12 mouse cellular contexts compared by ENCODE assay signal in the genomic region with DNA sequence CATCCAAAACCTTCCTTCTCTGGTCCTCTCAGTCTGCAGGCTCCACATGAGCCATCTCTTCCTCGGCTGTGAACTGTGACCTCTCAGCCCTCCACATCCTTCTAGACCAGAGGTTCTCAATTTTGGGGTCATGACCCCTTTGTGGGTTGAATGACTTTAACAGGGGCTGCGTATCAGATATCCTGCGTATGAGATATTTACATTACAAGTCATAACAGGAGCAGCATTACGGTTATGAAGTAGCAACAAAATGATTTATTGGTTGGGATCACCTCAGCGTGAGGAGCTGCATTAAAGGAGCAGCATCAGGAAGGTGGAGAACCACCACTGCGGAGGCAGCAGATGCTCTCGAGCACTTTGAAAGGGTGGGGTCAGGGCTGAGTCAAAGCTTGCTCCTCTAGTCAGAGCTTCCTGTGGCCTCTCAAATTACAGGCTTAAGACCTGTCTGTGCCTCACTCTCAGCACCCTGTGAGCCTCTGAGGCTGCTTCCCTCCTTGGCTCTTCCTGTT. TPM values are rescaled to one million over a fixed set of nuclear protein-coding genes. Genes with fewer than 3 reads are reported as not detected.
A peak's percentile ranks its signal among the peaks of the same experiment; 100 is the strongest.
DNase-seq lines count a peak whose midpoint lies in the region; ATAC-seq and TF ChIP-seq lines count a peak whose summit lies in the region.
"Had no signal": no experiment of that assay in that cellular context is flagged by ENCODE, and none has a peak within 500 bp of the region (broad histone marks: within the 10 kb centered on the region; RNA-seq: fewer than 3 reads in every experiment).

No protein-coding gene starts in this region.

- 0 out of 2 replicates have a peak, but pooled peaks have one; percentile 17 for ATAC-seq in intestine, embryonic 15.5 days
- ATAC-seq in intestine, postnatal 0 days: no peak
- peak; percentile 48; the same call in 1 of the 2 replicates for ATAC-seq in limb, embryonic 13.5 days (ENCODE audit: low FRiP score, low read depth)
- ATAC-seq in hindbrain, postnatal 0 days: no peak
- ATAC-seq in forebrain, embryonic 12.5 days (ENCODE audit: low FRiP score): no peak
- ATAC-seq: forebrain, embryonic 13.5 days had no signal

- peak; percentile 77 for DNase-seq in CD4-positive helper T cell, adult 2 months (ENCODE audit: low read depth, low spot score)
- DNase-seq in embryo, embryonic 11 days: peak; percentile 62
- DNase-seq in retina, embryonic 14.5 days (ENCODE audit: low spot score): no peak
- DNase-seq in hindbrain, postnatal 0 days (ENCODE audit: low spot score): no peak
- DNase-seq: right cerebral cortex, postnatal 25 days had no signal

- no peaks in the 10 kb centered on the region for H3K27me3 ChIP-seq in intestine, embryonic 15.5 days (replicated peaks)
- no peaks in the 10 kb centered on the region for H3K27me3 ChIP-seq in intestine, postnatal 0 days (replicated peaks; ENCODE audit: control insufficient read depth, insufficient read depth, low read length)
- H3K27me3 ChIP-seq in limb, embryonic 13.5 days: no peaks in the 10 kb centered on the region
- H3K27me3 ChIP-seq in hindbrain, postnatal 0 days (ENCODE audit: insufficient read depth, low read length): no peaks in the 10 kb centered on the region
- no peaks in the 10 kb centered on the region for H3K27me3 ChIP-seq in forebrain, embryonic 12.5 days
- H3K27me3 ChIP-seq: forebrain, embryonic 13.5 days; midbrain, embryonic 12.5 days had no signal

- H3K4me3 ChIP-seq in intestine, embryonic 15.5 days (replicated peaks): no peak overlapping the region
- H3K4me3 ChIP-seq in intestine, postnatal 0 days (ENCODE audit: low read depth, low read length): no peak overlapping the region
- no peak overlapping the region for H3K4me3 ChIP-seq in limb, embryonic 13.5 days
- H3K4me3 ChIP-seq in hindbrain, postnatal 0 days (ENCODE audit: low read length): no peak overlapping the region
- H3K4me3 ChIP-seq in forebrain, embryonic 12.5 days (replicated peaks): no peak overlapping the region
- H3K4me3 ChIP-seq: forebrain, embryonic 13.5 days; midbrain, embryonic 12.5 days had no signal

- H3K4me1 ChIP-seq in intestine, embryonic 15.5 days (replicated peaks): peaks cover 5% of the 10 kb centered on the region; the same call in 1 of the 2 replicates
- H3K4me1 ChIP-seq in intestine, postnatal 0 days (replicated peaks; ENCODE audit: control insufficient read depth, insufficient read depth, low read length): no peaks in the 10 kb centered on the region
- peaks cover 9% of the 10 kb centered on the region for H3K4me1 ChIP-seq in limb, embryonic 13.5 days
- H3K4me1 ChIP-seq in hindbrain, postnatal 0 days (ENCODE audit: insufficient read depth, low read length): no peaks in the 10 kb centered on the region
- no peaks in the 10 kb centered on the region for H3K4me1 ChIP-seq in forebrain, embryonic 12.5 days
- H3K4me1 ChIP-seq: forebrain, embryonic 13.5 days; midbrain, embryonic 12.5 days had no signal

- H3K27ac ChIP-seq in intestine, embryonic 15.5 days: no peak overlapping the region
- no peak overlapping the region for H3K27ac ChIP-seq in intestine, postnatal 0 days (ENCODE audit: low read depth, low read length)
- 0 out of 2 replicates have a peak overlapping the region, but pooled peaks have one; percentile 52 for H3K27ac ChIP-seq in limb, embryonic 13.5 days
- H3K27ac ChIP-seq in hindbrain, postnatal 0 days: no peak overlapping the region
- H3K27ac ChIP-seq in forebrain, embryonic 12.5 days: no peak overlapping the region
- H3K27ac ChIP-seq: forebrain, embryonic 13.5 days; hindbrain, embryonic 14.5 days; midbrain, embryonic 12.5 days had no signal

- 16% methylated on average over 7 of the region's 7 CpGs for WGBS in intestine, embryonic 15.5 days
- WGBS in intestine, postnatal 0 days: 32% methylated on average over 7 of the region's 7 CpGs
- WGBS in limb, embryonic 13.5 days: 13% methylated on average over 7 of the region's 7 CpGs
- 53% methylated on average over 7 of the region's 7 CpGs for WGBS in hindbrain, postnatal 0 days
- WGBS in forebrain, embryonic 12.5 days: 59% methylated on average over 7 of the region's 7 CpGs

- no peak for TF ChIP-seq CTCF in intestine, postnatal 0 days (IDR thresholded peaks at IDR 0.05; ENCODE audit: low read depth)
- TF ChIP-seq CTCF in hindbrain, postnatal 0 days (IDR thresholded peaks at IDR 0.05; ENCODE audit: low read depth): no peak

- no peak overlapping the region for H3K4me2 ChIP-seq in intestine, embryonic 15.5 days (replicated peaks)
- H3K4me2 ChIP-seq in intestine, postnatal 0 days (replicated peaks; ENCODE audit: low read depth): no peak overlapping the region
- no peak overlapping the region for H3K4me2 ChIP-seq in limb, embryonic 13.5 days (replicated peaks)
- H3K4me2 ChIP-seq in hindbrain, postnatal 0 days (ENCODE audit: low read depth, low read length): no peak overlapping the region
- H3K4me2 ChIP-seq in forebrain, embryonic 12.5 days: no peak overlapping the region
- H3K4me2 ChIP-seq: forebrain, embryonic 13.5 days; hindbrain, embryonic 14.5 days; midbrain, embryonic 12.5 days had no signal

- no peaks in the 10 kb centered on the region for H3K9me3 ChIP-seq in intestine, embryonic 15.5 days
- H3K9me3 ChIP-seq in intestine, postnatal 0 days (ENCODE audit: control insufficient read depth): no peaks in the 10 kb centered on the region
- no peaks in the 10 kb centered on the region for H3K9me3 ChIP-seq in limb, embryonic 13.5 days
- H3K9me3 ChIP-seq in hindbrain, postnatal 0 days (ENCODE audit: low read length): no peaks in the 10 kb centered on the region
- H3K9me3 ChIP-seq in forebrain, embryonic 12.5 days: no peaks in the 10 kb centered on the region
- H3K9me3 ChIP-seq: forebrain, embryonic 13.5 days; midbrain, embryonic 12.5 days had no signal

- H3K36me3 ChIP-seq in intestine, embryonic 15.5 days: peaks cover 34% of the 10 kb centered on the region
- peaks cover 91% of the 10 kb centered on the region for H3K36me3 ChIP-seq in intestine, postnatal 0 days (ENCODE audit: control insufficient read depth, insufficient read depth)
- H3K36me3 ChIP-seq in limb, embryonic 13.5 days: peaks cover 93% of the 10 kb centered on the region
- H3K36me3 ChIP-seq in hindbrain, postnatal 0 days (ENCODE audit: insufficient read depth, low read length): peaks cover 95% of the 10 kb centered on the region
- peaks cover 98% of the 10 kb centered on the region for H3K36me3 ChIP-seq in forebrain, embryonic 12.5 days (replicated peaks)

- no peak overlapping the region for H3K9ac ChIP-seq in intestine, embryonic 15.5 days
- H3K9ac ChIP-seq in intestine, postnatal 0 days (ENCODE audit: low read depth, low read length): no peak overlapping the region
- 0 out of 2 replicates have a peak overlapping the region, but pooled peaks have one; percentile 31 for H3K9ac ChIP-seq in limb, embryonic 13.5 days
- no peak overlapping the region for H3K9ac ChIP-seq in hindbrain, postnatal 0 days (replicated peaks; ENCODE audit: low read length)
- H3K9ac ChIP-seq in forebrain, embryonic 12.5 days: no peak overlapping the region
- H3K9ac ChIP-seq: forebrain, embryonic 13.5 days; hindbrain, embryonic 14.5 days; midbrain, embryonic 12.5 days had no signal

RNA-seq across cellular contexts. Expression of gene Trafd1, which starts 44.4 kb away (rescaled TPM):
- polyA plus RNA-seq in intestine, embryonic 15.5 days (2015; fragmentation: Nextera tagmentation; extraction: Ambion mirVana): 55.1 and 58.1 TPM in 2 replicates
- 99.1 and 100 TPM in 2 replicates for polyA plus RNA-seq in intestine, postnatal 0 days (2015; fragmentation: Nextera tagmentation; extraction: Ambion mirVana)
- polyA plus RNA-seq in limb, embryonic 13.5 days (2015; fragmentation: Nextera tagmentation; extraction: Ambion mirVana): 78.5 and 78.9 TPM in 2 replicates
- total RNA-seq in hindbrain, postnatal 0 days (2014; rRNA removed): 81.9 and 94.4 TPM in 2 replicates
- polyA plus RNA-seq in hindbrain, postnatal 0 days (2015; fragmentation: Nextera tagmentation; extraction: Ambion mirVana): 107 and 108 TPM in 2 replicates
- 103 and 109 TPM in 2 replicates for polyA plus RNA-seq in forebrain, embryonic 12.5 days (2016; fragmentation: Nextera tagmentation; extraction: Ambion mirVana)

RNA-seq across cellular contexts. Expression of gene Naa25, which starts 56.7 kb away (rescaled TPM):
- polyA plus RNA-seq in intestine, embryonic 15.5 days (2015; fragmentation: Nextera tagmentation; extraction: Ambion mirVana): 46.3 and 48.0 TPM in 2 replicates
- polyA plus RNA-seq in intestine, postnatal 0 days (2015; fragmentation: Nextera tagmentation; extraction: Ambion mirVana): 14.2 and 15.0 TPM in 2 replicates
- polyA plus RNA-seq in limb, embryonic 13.5 days (2015; fragmentation: Nextera tagmentation; extraction: Ambion mirVana): 38.3 and 40.6 TPM in 2 replicates
- total RNA-seq in hindbrain, postnatal 0 days (2014; rRNA removed): 32.9 and 33.9 TPM in 2 replicates
- polyA plus RNA-seq in hindbrain, postnatal 0 days (2015; fragmentation: Nextera tagmentation; extraction: Ambion mirVana): 37.5 and 38.3 TPM in 2 replicates
- 49.3 and 51.4 TPM in 2 replicates for polyA plus RNA-seq in forebrain, embryonic 12.5 days (2016; fragmentation: Nextera tagmentation; extraction: Ambion mirVana)

Comparison
In these comparisons a context has a peak if more than half of its experiments do, and no peak if none do; other contexts are left out.
1. ATAC-seq: peak in intestine, embryonic 15.5 days (single experiment) and limb, embryonic 13.5 days (single experiment); none in intestine, postnatal 0 days (single experiment), hindbrain, postnatal 0 days (single experiment) and forebrain, embryonic 12.5 days (single experiment).
2. DNase-seq: peak in CD4-positive helper T cell, adult 2 months (single experiment) and embryo, embryonic 11 days (single experiment); none in retina, embryonic 14.5 days (single experiment) and hindbrain, postnatal 0 days (single experiment).